Mouse (Mus musculus) cerebellum, postnatal 10 days (tissue): ENCODE data around the gene Gm20834.
"Not testable (repeated sequence)": the region's sequence is repeated elsewhere in the genome, so short reads cannot be mapped to it uniquely, and the experiment has no call there.

Source experiments
- DNase-seq, 2 experiments: peaks; one replicate each; pipeline ENCODE4 v3.0.0; 2021; ENCODE audit warnings: mixed read lengths in 2 of 2

Gene Gm20834

DNA sequence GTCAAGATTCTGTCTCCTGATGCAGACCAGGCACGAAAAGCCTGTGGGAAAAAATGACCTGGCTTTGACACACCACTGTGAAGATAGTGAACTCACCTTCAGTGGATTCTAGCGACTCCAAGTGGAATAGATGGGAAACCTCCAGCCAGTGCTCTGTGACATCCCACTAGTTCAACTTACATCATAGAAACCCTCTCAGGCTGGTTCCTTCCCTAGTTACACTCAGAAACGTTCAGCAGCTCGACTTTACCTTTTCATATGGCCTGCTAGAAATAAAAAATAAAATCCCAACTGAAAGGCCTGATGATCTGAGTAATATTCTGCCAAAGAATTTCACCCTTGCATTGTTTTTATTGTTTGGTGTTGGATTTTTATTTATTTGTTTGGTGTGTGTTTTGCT is at the start of gene Gm20834:
TSS of gene Gm20834 (minus strand) at position 101 of the 400 bp plus-strand sequence.
- DNase-seq = not testable (repeated sequence)
